Mouse (Mus musculus): Measurements from ENCODE around the gene Pip5k1c.

GRCm38 (mm10) chr10:81254886-81255285 is 37.9 kb upstream of the Pip5k1c start:
- no peak for TF ChIP-seq POLR2A (IDR thresholded peaks at IDR 0.05; ENCODE audit: insufficient read depth, low read depth, low read length)
- TF ChIP-seq CTCF (IDR thresholded peaks at IDR 0.05; ENCODE audit: insufficient read depth, low read depth, low read length) = no peak

Data from olfactory bulb, adult 2 months (tissue).